Mouse (Mus musculus): ENCODE results near the gene Cd300ld3. TPM values are rescaled to one million over a fixed set of nuclear protein-coding genes. Genes with fewer than 3 reads are reported as not detected.
A peak's percentile ranks its signal among the peaks of the same experiment; 100 is the strongest.
"Not testable (repeated sequence)": the region's sequence is repeated elsewhere in the genome, so short reads cannot be mapped to it uniquely, and the experiment has no call there.

Gene Cd300ld3
- total RNA-seq, 1 experiment from 2014 or later: 466 TPM

GRCm38 (mm10) chr11:115059797-115060196, 11.6 kb upstream of the Cd300ld3 start:
- peak; percentile 73 for ATAC-seq (replicated peaks; ENCODE audit: insufficient number of reproducible peaks, low FRiP score, low TSS enrichment, poor library complexity, severe bottlenecking)

GRCm38 (mm10) chr11:115058701-115059100, 10.5 kb upstream of the Cd300ld3 start:
- ATAC-seq (replicated peaks; ENCODE audit: insufficient number of reproducible peaks, low FRiP score, low TSS enrichment, poor library complexity, severe bottlenecking): 0 out of 2 replicates have a peak, but pooled peaks have one; percentile 14

GRCm38 (mm10) chr11:115054537-115054936, 6.3 kb upstream of the Cd300ld3 start:
- ATAC-seq (replicated peaks; ENCODE audit: insufficient number of reproducible peaks, low FRiP score, low TSS enrichment, poor library complexity, severe bottlenecking): peak; percentile 78

GRCm38 (mm10) chr11:115052991-115053390, 4.8 kb upstream of the Cd300ld3 start:
- no peak for ATAC-seq (replicated peaks; ENCODE audit: insufficient number of reproducible peaks, low FRiP score, low TSS enrichment, poor library complexity, severe bottlenecking)

GRCm38 (mm10) chr11:115052206-115052605, 4.0 kb upstream of the Cd300ld3 start:
- no peak for ATAC-seq (replicated peaks; ENCODE audit: insufficient number of reproducible peaks, low FRiP score, low TSS enrichment, poor library complexity, severe bottlenecking)

GRCm38 (mm10) chr11:115049282-115049895, 1.2 kb upstream of the Cd300ld3 start:
- peak; percentile 28 for ATAC-seq (replicated peaks; ENCODE audit: insufficient number of reproducible peaks, low FRiP score, low TSS enrichment, poor library complexity, severe bottlenecking)

- ATAC-seq (replicated peaks; ENCODE audit: insufficient number of reproducible peaks, low FRiP score, low TSS enrichment, poor library complexity, severe bottlenecking): peak; percentile 25; the same call in 1 of the 2 replicates
Measured at GRCm38 (mm10) chr11:115037669-115038068, 10.5 kb downstream of the Cd300ld3 start, which contains the start of gene Cd300ld5. Gene Cd300ld5, minus strand, starts transcription at chr11:115037769.

- 0 out of 2 replicates have a peak, but pooled peaks have one; percentile 40 for ATAC-seq (replicated peaks; ENCODE audit: insufficient number of reproducible peaks, low FRiP score, low TSS enrichment, poor library complexity, severe bottlenecking)
Measured at GRCm38 (mm10) chr11:115026912-115027311, 21.3 kb downstream of the Cd300ld3 start, which contains the start of gene Cd300ld4. Gene Cd300ld4, minus strand, starts transcription at chr11:115027012.

GRCm38 (mm10) chr11:115016093-115016492, 32.1 kb downstream of the Cd300ld3 start, which contains the start of gene Cd300ld2:
Gene Cd300ld2, minus strand, starts transcription at chr11:115016193.
- ATAC-seq (replicated peaks; ENCODE audit: insufficient number of reproducible peaks, low FRiP score, low TSS enrichment, poor library complexity, severe bottlenecking): not testable (repeated sequence)

- peak; percentile 74 for ATAC-seq (replicated peaks; ENCODE audit: insufficient number of reproducible peaks, low FRiP score, low TSS enrichment, poor library complexity, severe bottlenecking)
Measured at GRCm38 (mm10) chr11:115004070-115004469, 44.1 kb downstream of the Cd300ld3 start.

- peak; percentile 48 for ATAC-seq (replicated peaks; ENCODE audit: insufficient number of reproducible peaks, low FRiP score, low TSS enrichment, poor library complexity, severe bottlenecking)
Measured at GRCm38 (mm10) chr11:115001474-115002040, 46.7 kb downstream of the Cd300ld3 start, which contains the start of gene Cd300c2. Gene Cd300c2, minus strand, starts transcription at chr11:115001880.

Other genes starting within 250 kb of the Cd300ld3 start
- gene Gpr142, start 249.5 kb downstream of the Cd300ld3 start, total RNA-seq (2017): not detected in 3 replicates
- gene Gprc5c, start 197.3 kb downstream of the Cd300ld3 start, total RNA-seq (2017): 0.78 to 3.1 TPM (median 1.9 TPM) in 3 replicates
- gene Cd300a, start 158.4 kb downstream of the Cd300ld3 start, total RNA-seq (2017): 204 to 286 TPM (median 215 TPM) in 3 replicates
- 53.2 to 124 TPM (median 94.6 TPM) in 3 replicates for gene Cd300lb, start 114.0 kb downstream of the Cd300ld3 start, total RNA-seq (2017)
- gene Cd300c, start 79.3 kb downstream of the Cd300ld3 start, total RNA-seq (2017): 3.5 TPM in 1 of 3 replicates, not detected in the others
- 282 to 497 TPM (median 452 TPM) in 3 replicates for gene Cd300ld, start 58.5 kb downstream of the Cd300ld3 start, total RNA-seq (2017)
- gene Cd300c2, start 46.5 kb downstream of the Cd300ld3 start, total RNA-seq (2017): 183 to 300 TPM (median 291 TPM) in 3 replicates
- gene Cd300ld2, start 32.2 kb downstream of the Cd300ld3 start, total RNA-seq (2017): not detected in 3 replicates
- 0.97 TPM in 1 of 3 replicates, not detected in the others for gene Cd300ld4, start 21.4 kb downstream of the Cd300ld3 start, total RNA-seq (2017)
- not detected in 3 replicates for gene Cd300ld5, start 10.6 kb downstream of the Cd300ld3 start, total RNA-seq (2017)
- gene Cd300e, start 13.8 kb upstream of the Cd300ld3 start, total RNA-seq (2017): 160 to 198 TPM (median 162 TPM) in 3 replicates
- 31.7 to 64.8 TPM (median 33.2 TPM) in 3 replicates for gene Rab37, start 43.0 kb upstream of the Cd300ld3 start, total RNA-seq (2017)
- 20.4 to 32.5 TPM (median 25.8 TPM) in 3 replicates for gene Cd300lf, start 85.6 kb upstream of the Cd300ld3 start, total RNA-seq (2017)
- gene Slc9a3r1, start 114.9 kb upstream of the Cd300ld3 start, total RNA-seq (2017): 65.9 to 104 TPM (median 70.4 TPM) in 3 replicates
- 12.1 to 32.4 TPM (median 17.3 TPM) in 3 replicates for gene Tmem104, start 139.1 kb upstream of the Cd300ld3 start, total RNA-seq (2017)
- gene Nat9, start 139.4 kb upstream of the Cd300ld3 start, total RNA-seq (2017): 25.4 to 39.9 TPM (median 37.8 TPM) in 3 replicates
- not detected in 3 replicates for gene Grin2c, start 218.8 kb upstream of the Cd300ld3 start, total RNA-seq (2017)
- gene Fdxr, start 228.6 kb upstream of the Cd300ld3 start, total RNA-seq (2017): 8.4 to 14.8 TPM (median 11.7 TPM) in 3 replicates
- gene Fads6, start 249.3 kb upstream of the Cd300ld3 start, total RNA-seq (2017): 0.11 to 0.78 TPM (median 0.38 TPM) in 3 replicates

Measured in monocyte, adult 5-6 weeks (primary cell).